Mouse (Mus musculus): ENCODE measurements around the gene Nipbl. TPM values are rescaled to one million over a fixed set of nuclear protein-coding genes. Genes with fewer than 3 reads are reported as not detected.
A peak's percentile ranks its signal among the peaks of the same experiment; 100 is the strongest.

Nipbl gene
- total RNA-seq, 2 experiments from 2014 or later, result 48.6 to 52.5 TPM

DNA sequence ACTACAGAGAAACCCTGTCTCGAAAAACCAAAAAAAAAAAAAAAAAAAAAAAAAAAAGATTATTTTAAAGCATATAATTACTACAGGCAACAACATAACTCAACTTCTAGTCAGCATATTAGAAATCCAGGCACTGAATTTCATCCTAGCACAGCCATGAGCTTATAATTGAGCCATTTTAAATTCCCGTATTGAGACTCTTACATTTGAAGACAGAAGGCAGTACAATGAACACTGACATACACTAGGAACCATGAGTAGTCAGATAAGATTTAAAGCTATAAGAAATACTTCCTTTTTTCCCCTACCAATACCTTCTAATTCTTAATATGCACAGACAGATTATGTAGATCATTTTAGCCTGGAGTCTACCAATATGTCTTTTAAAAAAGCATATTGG, 11.7 kb downstream of the Nipbl start:
- no peak for ATAC-seq (replicated peaks; ENCODE audit: low FRiP score, low TSS enrichment, poor library complexity, severe bottlenecking)

GRCm38 (mm10) chr15:8429502-8429901, 14.8 kb downstream of the Nipbl start:
- no peak for ATAC-seq (replicated peaks; ENCODE audit: low FRiP score, low TSS enrichment, poor library complexity, severe bottlenecking)

DNA sequence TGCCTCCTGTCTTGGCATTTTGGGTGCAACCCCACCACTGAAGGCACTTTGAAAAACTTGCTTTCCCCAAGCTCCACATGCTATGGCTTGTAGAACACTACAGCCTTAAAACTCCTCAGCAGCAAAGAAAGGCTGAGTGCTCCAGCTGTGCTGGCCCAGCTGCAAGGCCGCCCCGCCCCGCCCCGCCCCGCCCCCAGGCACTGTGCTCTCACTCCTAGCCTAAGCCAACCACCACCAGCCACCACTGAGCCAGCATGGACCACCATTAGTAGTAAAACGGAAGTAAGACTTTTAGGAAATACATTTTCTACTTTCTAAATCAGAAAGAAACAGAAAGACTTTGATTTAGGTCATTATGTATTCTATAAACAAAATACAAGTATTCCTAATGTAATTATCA, 23.4 kb downstream of the Nipbl start:
- ATAC-seq (replicated peaks; ENCODE audit: low FRiP score, low TSS enrichment, poor library complexity, severe bottlenecking), result peak; percentile 87

DNA sequence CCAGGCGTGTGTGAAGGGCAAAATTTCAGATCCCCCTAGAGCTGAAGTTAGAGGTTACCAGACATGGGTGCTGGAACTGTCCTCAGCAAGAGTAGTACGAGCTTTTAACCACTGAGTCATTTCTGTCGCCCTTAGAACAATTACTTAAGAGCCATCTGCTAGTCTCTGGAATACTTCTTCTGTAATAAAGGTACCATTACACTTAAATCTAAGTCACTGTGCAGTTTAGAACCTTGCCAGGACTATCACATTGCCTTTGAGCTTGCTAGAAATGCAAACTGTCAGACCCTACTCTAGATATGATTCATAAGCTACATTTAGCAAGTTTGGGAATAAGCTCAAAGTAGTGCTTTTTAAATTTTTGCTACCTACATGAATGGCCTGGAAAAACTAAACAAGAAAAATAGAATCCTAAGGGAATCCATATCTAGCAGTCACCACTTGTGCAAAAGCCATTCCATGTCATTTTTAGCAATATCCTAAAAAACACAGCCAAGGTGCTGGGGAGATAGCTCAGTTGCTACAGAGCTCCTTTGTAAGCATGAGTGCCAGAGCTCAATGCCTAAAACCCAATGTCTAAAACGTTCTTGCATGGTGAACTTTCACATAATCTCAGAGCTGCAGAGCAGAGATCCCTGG, 27.6 kb downstream of the Nipbl start:
- ATAC-seq (replicated peaks; ENCODE audit: low FRiP score, low TSS enrichment, poor library complexity, severe bottlenecking), result no peak

DNA sequence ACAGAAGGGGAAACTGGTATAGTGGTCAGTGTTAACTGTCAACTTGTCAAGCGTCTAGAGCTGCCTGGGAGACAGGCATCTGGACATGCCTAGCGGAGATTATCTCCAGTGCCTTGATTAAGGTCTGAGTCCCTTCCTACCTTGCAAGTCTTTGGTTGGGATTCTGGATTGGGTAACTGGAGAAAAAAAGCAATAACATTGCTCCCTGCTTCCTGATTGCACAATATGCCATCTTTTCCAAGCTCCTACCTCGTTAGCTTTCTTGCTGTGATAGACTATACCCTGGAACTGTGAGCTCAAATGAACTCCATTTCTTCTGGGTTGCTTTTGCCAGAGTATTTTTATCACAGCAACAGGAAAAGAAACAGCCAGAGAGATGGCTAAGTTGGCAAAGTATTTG, 30.9 kb downstream of the Nipbl start:
- no peak for ATAC-seq (replicated peaks; ENCODE audit: low FRiP score, low TSS enrichment, poor library complexity, severe bottlenecking)

DNA sequence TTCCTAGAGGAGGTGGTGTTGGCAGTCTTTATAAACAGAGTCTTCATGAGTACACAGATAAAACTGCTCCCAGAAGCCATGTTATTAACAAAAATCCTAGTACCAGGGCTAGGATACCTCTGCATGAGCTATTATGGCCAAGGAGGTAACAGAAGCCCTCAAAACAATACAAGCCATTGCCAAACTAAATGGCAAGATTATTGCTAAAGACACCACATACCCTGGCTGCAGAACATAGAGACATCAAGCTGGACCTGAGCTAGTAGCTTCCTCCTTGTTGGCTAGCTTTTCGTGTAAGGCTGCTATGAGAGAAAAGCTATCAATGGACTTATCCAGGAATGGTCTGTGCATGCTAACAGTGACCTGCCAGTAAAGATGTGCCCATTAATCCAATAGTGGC, 32.4 kb downstream of the Nipbl start:
- ATAC-seq (replicated peaks; ENCODE audit: low FRiP score, low TSS enrichment, poor library complexity, severe bottlenecking), result peak; percentile 24; the same call in 1 of the 2 replicates

GRCm38 (mm10) chr15:8411168-8411837, 33.0 kb downstream of the Nipbl start:
- peak; percentile 88 for ATAC-seq (replicated peaks; ENCODE audit: low FRiP score, low TSS enrichment, poor library complexity, severe bottlenecking)

- ATAC-seq (replicated peaks; ENCODE audit: low FRiP score, low TSS enrichment, poor library complexity, severe bottlenecking), result no peak
Measured at GRCm38 (mm10) chr15:8407082-8407481, 37.2 kb downstream of the Nipbl start.

DNA sequence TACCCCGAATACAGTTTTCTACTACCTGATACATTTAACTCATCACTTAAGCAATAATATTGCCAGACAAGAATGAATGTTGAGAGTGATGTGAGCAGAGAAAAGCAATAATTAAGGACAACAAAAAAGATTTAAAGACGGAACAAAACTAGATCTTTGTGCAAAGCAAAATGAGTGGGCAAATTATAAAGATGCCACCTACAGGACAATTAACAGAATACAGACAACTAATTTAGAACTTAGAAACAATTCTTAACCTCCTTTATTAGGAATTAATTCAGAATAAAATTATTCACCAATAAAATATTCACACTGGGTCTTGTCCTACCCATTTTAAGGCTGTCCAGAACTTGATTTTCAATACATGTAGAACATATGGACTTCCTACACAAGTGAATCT, 38.0 kb downstream of the Nipbl start:
- ATAC-seq (replicated peaks; ENCODE audit: low FRiP score, low TSS enrichment, poor library complexity, severe bottlenecking), result no peak

DNA sequence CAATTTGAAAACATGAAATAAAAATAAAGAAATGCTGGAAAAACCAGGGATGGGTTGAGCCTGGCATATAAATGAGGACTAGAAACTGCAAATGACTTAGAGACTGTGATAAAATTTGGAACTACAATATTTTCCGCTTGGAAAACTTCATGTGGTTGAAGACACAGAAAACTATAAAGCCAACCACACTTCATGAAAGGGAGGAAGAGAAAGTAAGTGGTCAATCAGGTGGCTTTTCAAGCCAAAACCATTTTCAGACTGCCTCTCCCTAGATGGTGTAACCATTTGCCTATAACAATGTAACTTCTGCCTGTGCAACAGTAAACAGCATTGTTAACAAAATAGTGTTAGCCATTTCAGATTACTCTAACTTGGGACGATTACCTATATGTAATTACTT, 41.7 kb downstream of the Nipbl start:
- ATAC-seq (replicated peaks; ENCODE audit: low FRiP score, low TSS enrichment, poor library complexity, severe bottlenecking), result no peak

DNA sequence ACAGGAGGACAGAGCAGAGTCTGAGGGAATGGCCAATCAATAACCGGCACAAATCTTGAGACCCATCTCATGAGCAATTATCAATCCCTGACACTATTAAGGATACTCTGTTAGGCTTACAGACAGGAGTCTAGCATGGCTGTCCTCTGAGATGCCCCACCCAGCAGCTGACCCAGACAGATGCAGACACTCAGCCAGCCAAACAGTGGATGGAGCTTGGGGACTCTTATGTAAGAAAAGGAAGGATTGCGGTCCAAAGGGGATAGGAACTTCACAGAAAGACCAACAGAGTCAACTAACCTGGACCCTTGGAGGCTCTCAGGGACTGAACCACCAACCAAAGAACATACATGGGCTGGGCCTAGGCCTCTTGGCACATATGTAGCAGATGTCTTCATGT, 42.7 kb downstream of the Nipbl start:
- no peak for ATAC-seq (replicated peaks; ENCODE audit: low FRiP score, low TSS enrichment, poor library complexity, severe bottlenecking)

DNA sequence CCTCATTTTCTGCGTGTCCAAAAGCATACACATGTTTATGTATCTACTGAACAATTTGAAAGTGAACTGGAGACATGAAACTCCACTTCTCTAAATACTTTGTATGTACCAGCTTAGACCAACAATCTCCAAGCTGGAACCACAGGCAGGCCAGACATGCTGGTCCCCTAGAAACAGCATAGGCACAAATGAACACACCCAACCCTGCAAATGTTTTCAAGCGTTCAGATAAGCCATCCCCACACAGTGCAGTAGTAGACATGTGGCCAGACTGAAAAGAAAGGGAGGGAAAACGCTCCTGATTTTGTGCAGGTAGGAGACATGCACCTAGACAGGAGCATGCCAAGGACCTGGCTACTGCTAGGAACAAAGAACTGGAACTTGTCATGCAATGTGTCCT, 52.5 kb downstream of the Nipbl start:
- ATAC-seq (replicated peaks; ENCODE audit: low FRiP score, low TSS enrichment, poor library complexity, severe bottlenecking), result peak; percentile 81

- no peak for ATAC-seq (replicated peaks; ENCODE audit: low FRiP score, low TSS enrichment, poor library complexity, severe bottlenecking)
Measured at GRCm38 (mm10) chr15:8382213-8382612, 62.0 kb downstream of the Nipbl start.

DNA sequence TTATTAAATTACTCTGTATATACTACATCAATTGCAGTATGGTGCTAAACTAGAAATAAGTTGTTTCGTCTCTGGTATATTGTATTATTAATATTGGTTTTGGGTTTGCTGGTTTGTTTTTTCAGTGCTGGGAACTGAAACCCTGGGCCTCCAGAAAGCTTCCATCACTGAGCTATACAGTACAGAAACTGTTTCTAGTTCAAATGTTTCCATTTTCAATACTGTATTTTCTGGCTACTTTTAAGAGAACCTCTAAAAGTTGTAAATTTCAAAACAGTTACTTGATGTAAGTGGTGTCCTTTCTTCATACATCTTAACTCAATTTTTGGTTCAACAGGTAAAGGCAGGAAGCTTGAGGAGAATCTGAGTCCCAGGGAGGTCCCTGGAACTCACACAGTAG, 68.6 kb downstream of the Nipbl start:
- no peak for ATAC-seq (replicated peaks; ENCODE audit: low FRiP score, low TSS enrichment, poor library complexity, severe bottlenecking)

- peak; percentile 52; the same call in 1 of the 2 replicates for ATAC-seq (replicated peaks; ENCODE audit: low FRiP score, low TSS enrichment, poor library complexity, severe bottlenecking)
Measured at GRCm38 (mm10) chr15:8374724-8375123, 69.5 kb downstream of the Nipbl start.

DNA sequence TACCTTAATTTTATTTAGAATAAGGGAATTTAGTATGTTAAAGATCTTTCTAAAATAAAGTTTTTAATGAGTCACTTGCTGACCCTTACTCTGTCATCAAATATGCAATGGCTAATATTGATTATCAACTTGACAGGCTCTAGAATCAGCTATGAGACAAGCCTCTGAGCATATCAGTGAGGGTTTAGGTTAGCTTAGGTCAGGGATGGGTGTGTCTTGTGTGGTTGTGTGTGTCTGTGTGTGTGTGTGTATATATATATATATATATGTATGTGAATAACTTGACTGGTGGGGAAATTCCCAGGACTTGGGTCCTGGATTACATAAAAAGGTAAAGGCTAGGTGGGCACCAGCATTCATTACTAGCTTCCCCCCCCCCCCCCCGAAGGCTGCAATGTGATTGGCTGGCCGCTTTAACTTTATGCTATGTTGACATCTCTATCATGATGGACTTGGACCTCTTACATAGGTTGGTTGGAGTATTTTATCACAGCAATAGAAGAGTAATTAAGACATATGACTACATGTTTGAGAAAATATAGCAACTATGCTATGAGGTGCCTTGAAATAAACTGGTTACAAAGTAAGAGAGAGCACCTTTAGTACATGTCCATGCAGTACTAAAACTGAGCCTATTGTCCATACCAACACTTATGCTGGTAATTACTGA, 97.0 kb downstream of the Nipbl start:
- no peak for ATAC-seq (replicated peaks; ENCODE audit: low FRiP score, low TSS enrichment, poor library complexity, severe bottlenecking)

DNA sequence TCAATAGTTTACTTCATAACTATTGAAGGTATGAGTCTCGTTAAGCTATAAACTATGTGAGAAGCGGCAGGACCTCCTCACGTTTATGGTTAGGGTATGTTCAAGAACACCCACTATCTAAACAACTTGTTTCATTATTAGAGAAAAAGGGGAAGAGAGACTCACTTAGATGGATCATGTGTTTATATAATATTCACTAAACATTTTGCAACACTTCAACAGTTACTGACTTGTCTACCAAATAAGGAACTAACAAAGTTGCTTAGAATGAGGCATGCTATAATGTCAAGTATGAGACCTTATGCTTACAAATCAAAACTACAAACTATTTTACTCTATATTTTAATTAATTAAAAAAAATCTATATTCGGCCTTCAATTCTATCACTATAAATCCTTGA, 103.7 kb downstream of the Nipbl start:
- no peak for ATAC-seq (replicated peaks; ENCODE audit: low FRiP score, low TSS enrichment, poor library complexity, severe bottlenecking)

DNA sequence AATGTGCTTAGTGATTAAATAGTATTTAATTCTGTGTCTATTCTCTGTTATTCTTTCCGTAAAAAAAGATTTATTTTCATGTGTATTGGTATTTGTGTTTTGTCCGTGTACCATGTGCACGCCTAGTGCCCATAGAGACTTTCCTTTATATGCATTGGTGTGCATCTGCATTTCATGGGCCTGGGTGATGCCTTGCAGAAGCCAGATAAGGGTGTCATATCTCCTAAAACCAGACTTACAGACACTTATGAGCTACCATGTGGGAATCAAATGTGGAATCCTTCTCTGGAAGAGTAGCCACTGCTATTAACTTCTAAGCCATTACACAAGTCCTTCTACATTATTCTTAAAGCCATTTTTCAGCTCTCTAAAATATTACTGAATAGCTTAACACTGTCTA, 112.7 kb downstream of the Nipbl start:
- ATAC-seq (replicated peaks; ENCODE audit: low FRiP score, low TSS enrichment, poor library complexity, severe bottlenecking), result peak; percentile 99

DNA sequence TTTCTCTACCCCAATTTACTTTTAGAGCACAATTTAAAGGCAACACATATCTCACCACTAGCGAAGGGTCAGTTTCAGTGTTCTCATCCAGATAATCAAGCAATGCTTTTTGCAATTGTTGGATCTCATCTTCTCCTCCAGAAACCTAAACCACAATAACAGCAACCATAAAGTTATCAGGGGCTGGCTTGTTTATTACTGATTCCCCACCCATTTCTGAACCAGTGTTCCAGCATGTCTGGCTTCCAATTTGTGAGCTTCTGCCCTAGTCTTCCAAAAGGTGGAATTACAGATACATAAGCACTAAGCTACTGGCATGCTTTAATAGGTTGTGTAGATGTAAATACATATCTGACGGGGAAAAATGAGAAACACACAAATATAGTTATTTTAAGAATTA, 118.6 kb downstream of the Nipbl start:
- peak; percentile 76 for ATAC-seq (replicated peaks; ENCODE audit: low FRiP score, low TSS enrichment, poor library complexity, severe bottlenecking)

DNA sequence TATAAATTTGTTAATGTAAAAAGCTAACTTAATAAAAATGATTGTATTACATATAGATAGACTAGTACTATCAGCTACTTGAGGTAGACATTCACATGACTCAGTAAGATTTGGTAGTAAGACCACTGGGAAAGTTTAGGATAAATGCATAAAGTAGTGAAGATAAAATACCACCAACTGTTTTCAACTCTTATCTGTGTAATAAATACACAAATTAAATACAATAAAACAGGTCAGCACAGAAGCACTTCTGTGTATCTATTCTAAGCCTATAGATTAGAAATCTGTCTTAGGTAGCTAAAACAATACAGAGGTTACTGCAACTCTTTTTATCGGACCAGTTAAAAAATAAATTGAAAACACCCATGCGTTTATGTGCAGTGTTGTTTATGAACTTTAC, 119.4 kb downstream of the Nipbl start:
- peak; percentile 71 for ATAC-seq (replicated peaks; ENCODE audit: low FRiP score, low TSS enrichment, poor library complexity, severe bottlenecking)

DNA sequence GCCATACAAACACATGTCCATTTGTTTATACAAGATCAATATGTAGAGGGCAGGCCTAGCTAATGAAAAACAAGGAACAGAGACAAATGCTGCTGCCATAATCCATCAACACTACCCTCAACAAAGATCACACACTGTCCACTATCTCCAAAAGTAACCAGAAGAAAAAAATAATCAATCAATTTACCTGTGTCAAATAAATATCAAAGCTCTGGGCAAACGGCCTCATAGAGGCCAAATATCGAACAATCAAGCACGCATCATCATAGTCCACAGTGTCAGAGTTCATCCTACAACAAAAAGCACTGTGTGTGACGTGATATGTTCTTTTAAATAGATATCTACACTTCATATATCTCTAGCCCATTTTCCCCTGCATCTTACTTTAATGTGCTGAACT, 120.2 kb downstream of the Nipbl start:
- no peak for ATAC-seq (replicated peaks; ENCODE audit: low FRiP score, low TSS enrichment, poor library complexity, severe bottlenecking)

Data from megakaryocyte-erythroid progenitor cell, adult 5-6 weeks (primary cell).